Mouse (Mus musculus) layer of hippocampus, adult 18-20 months (tissue): ENCODE results near the gene Ccdc92. TPM values are rescaled to one million over a fixed set of nuclear protein-coding genes. Genes with fewer than 3 reads are reported as not detected.

Source experiments
- total RNA-seq, 2 experiments: library from RNA; stranded (reverse); gene quantifications; 2 replicates each; pipeline ENCODE4 v1.2.3; 2021

Ccdc92 gene
- total RNA-seq, 2 experiments from 2014 or later: 84.6 to 90.7 TPM

Other genes starting within 250 kb of the Ccdc92 start
- gene Atp6v0a2, start 233.8 kb downstream of the Ccdc92 start, total RNA-seq: 10 to 100 TPM; 52.9 to 55.4 TPM
- gene Dnah10, start 137.3 kb downstream of the Ccdc92 start, total RNA-seq: 1 to 10 TPM in 1 of 2 experiments, under 1 TPM in 1; 0.38 to 1.1 TPM
- gene Zfp664, start 267 bp upstream of the Ccdc92 start, total RNA-seq: 10 to 100 TPM; 68.8 to 69.3 TPM
- under 1 TPM; 0.37 to 0.38 TPM for gene Rflna, start 140.8 kb upstream of the Ccdc92 start, total RNA-seq